Mouse (Mus musculus): ENCODE data around the gene Trappc1. TPM values are rescaled to one million over a fixed set of nuclear protein-coding genes. Genes with fewer than 3 reads are reported as not detected.

Gene Trappc1
- polyA plus RNA-seq (2012; rRNA removed; ENCODE audit: low replicate concordance): 17.3 and 18.7 TPM in 2 replicates

GRCm38 (mm10) chr11:69323667-69324111 lies at the start of gene Trappc1, which contains the start of gene Cntrob:
Gene Trappc1 (plus strand): TSS chr11:69323980.
Gene Cntrob (minus strand): TSS chr11:69323775.

GRCm38 (mm10) chr11:69325628-69326407 lies 2.0 kb downstream of the Trappc1 start, which contains the start of gene Kcnab3:
Gene Kcnab3 (plus strand): TSS chr11:69326258.

GRCm38 (mm10) chr11:69340161-69341131 lies 16.7 kb downstream of the Trappc1 start, which contains the start of gene Rnf227:
Gene Rnf227 (plus strand): TSS chr11:69340461.

GRCm38 (mm10) chr11:69369215-69369989 lies 45.6 kb downstream of the Trappc1 start, which contains the start of gene Chd3:
Gene Chd3 (minus strand): TSS chr11:69369406.

Other genes with a start within 250 kb of the Trappc1 start
- gene Vamp2, start 235.5 kb upstream of the Trappc1 start, polyA plus RNA-seq (2012; rRNA removed; ENCODE audit: low replicate concordance): 84.0 and 93.4 TPM in 2 replicates
- gene Per1, start 228.8 kb upstream of the Trappc1 start, polyA plus RNA-seq (2012; rRNA removed; ENCODE audit: low replicate concordance): 12.0 and 17.6 TPM in 2 replicates
- 1.7 and 2.1 TPM in 2 replicates for gene Hes7, start 203.6 kb upstream of the Trappc1 start, polyA plus RNA-seq (2012; rRNA removed; ENCODE audit: low replicate concordance)
- 0.11 and 0.43 TPM in 2 replicates for gene 9130213A22Rik, start 201.4 kb upstream of the Trappc1 start, polyA plus RNA-seq (2012; rRNA removed; ENCODE audit: low replicate concordance)
- 0.20 and 0.79 TPM in 2 replicates for gene Aloxe3, start 198.1 kb upstream of the Trappc1 start, polyA plus RNA-seq (2012; rRNA removed; ENCODE audit: low replicate concordance)
- gene Alox12b, start 167.0 kb upstream of the Trappc1 start, polyA plus RNA-seq (2012; rRNA removed; ENCODE audit: low replicate concordance): not detected in 2 replicates
- not detected in 2 replicates for gene Alox8, start 126.1 kb upstream of the Trappc1 start, polyA plus RNA-seq (2012; rRNA removed; ENCODE audit: low replicate concordance)
- not detected in 2 replicates for gene Gucy2e, start 86.9 kb upstream of the Trappc1 start, polyA plus RNA-seq (2012; rRNA removed; ENCODE audit: low replicate concordance)
- 5.4 and 6.3 TPM in 2 replicates for gene Cntrob, start 205 bp upstream of the Trappc1 start, polyA plus RNA-seq (2012; rRNA removed; ENCODE audit: low replicate concordance)
- 0.50 and 0.82 TPM in 2 replicates for gene Kcnab3, start 2.3 kb downstream of the Trappc1 start, polyA plus RNA-seq (2012; rRNA removed; ENCODE audit: low replicate concordance)
- gene Rnf227, start 16.5 kb downstream of the Trappc1 start, polyA plus RNA-seq (2012; rRNA removed; ENCODE audit: low replicate concordance): 0.07 and 0.33 TPM in 2 replicates
- 136 and 171 TPM in 2 replicates for gene Chd3, start 45.4 kb downstream of the Trappc1 start, polyA plus RNA-seq (2012; rRNA removed; ENCODE audit: low replicate concordance)
- gene Naa38, start 71.5 kb downstream of the Trappc1 start, polyA plus RNA-seq (2012; rRNA removed; ENCODE audit: low replicate concordance): 130 and 134 TPM in 2 replicates
- 2.0 and 2.9 TPM in 2 replicates for gene Cyb5d1, start 71.7 kb downstream of the Trappc1 start, polyA plus RNA-seq (2012; rRNA removed; ENCODE audit: low replicate concordance)
- gene Tmem88, start 74.3 kb downstream of the Trappc1 start, polyA plus RNA-seq (2012; rRNA removed; ENCODE audit: low replicate concordance): 15.1 and 29.8 TPM in 2 replicates
- 17.7 and 37.7 TPM in 2 replicates for gene Kdm6b, start 89.7 kb downstream of the Trappc1 start, polyA plus RNA-seq (2012; rRNA removed; ENCODE audit: low replicate concordance)
- 0.49 and 0.59 TPM in 2 replicates for gene Dnah2, start 225.1 kb downstream of the Trappc1 start, polyA plus RNA-seq (2012; rRNA removed; ENCODE audit: low replicate concordance)
- gene Efnb3, start 236.2 kb downstream of the Trappc1 start, polyA plus RNA-seq (2012; rRNA removed; ENCODE audit: low replicate concordance): 1.4 and 1.6 TPM in 2 replicates